Mouse (Mus musculus) G1E (cell line): ENCODE data around the gene Gm45785. TPM values are rescaled to one million over a fixed set of nuclear protein-coding genes. Genes with fewer than 3 reads are reported as not detected.
A peak's percentile ranks its signal among the peaks of the same experiment; 100 is the strongest.

Experiments
- ATAC-seq: 2 replicates; pipeline ENCODE4 v1.8.0; 2016; ENCODE audit warnings: mild to moderate bottlenecking; ENCODE audit not compliant: insufficient number of reproducible peaks, poor library complexity, low FRiP score, severe bottlenecking; ENCODE audit errors: extremely low read depth
- DNase-seq: peaks from one replicate; pipeline ENCODE4 v3.0.0; 2012; ENCODE audit warnings: low spot score
- H3K27me3 ChIP-seq: 2 replicates; pipeline ENCODE4 v1.6.1; 2012; ENCODE audit warnings: mild to moderate bottlenecking, low read length, inconsistent platforms; ENCODE audit not compliant: insufficient read depth
- H3K36me3 ChIP-seq: replicated peaks from 2 replicates; pipeline ENCODE3; 2012; ENCODE audit warnings: mild to moderate bottlenecking, inconsistent platforms
- H3K4me1 ChIP-seq: 2 replicates; pipeline ENCODE4 v1.6.1; 2012; ENCODE audit warnings: low read depth, low read length, inconsistent platforms, mixed read lengths; ENCODE audit not compliant: insufficient read depth
- H3K4me3 ChIP-seq: 2 replicates; pipeline ENCODE4 v1.5.1; 2012; ENCODE audit warnings: low read depth, mild to moderate bottlenecking, inconsistent platforms, low read length, moderate library complexity, mixed read lengths
- H3K9me3 ChIP-seq: replicated peaks from 2 replicates; pipeline ENCODE4 v1.6.1; 2012; ENCODE audit warnings: inconsistent platforms
- CTCF ChIP-seq: IDR thresholded peaks from 2 replicates; pipeline ENCODE4 v1.5.1; 2012; ENCODE audit warnings: low read depth, low read length, inconsistent platforms, mixed read lengths
- GATA1 ChIP-seq: IDR thresholded peaks from 2 replicates; pipeline ENCODE4 v1.6.1; 2012; ENCODE audit warnings: borderline replicate concordance, low read length, inconsistent platforms, mixed read lengths
- GATA2 ChIP-seq: IDR thresholded peaks from 2 replicates; pipeline ENCODE4 v1.6.1; 2012; ENCODE audit warnings: low read depth, low read length, inconsistent platforms, borderline replicate concordance
- POLR2AphosphoS5 ChIP-seq: IDR thresholded peaks from 2 replicates; pipeline ENCODE4 v1.6.1; 2012; ENCODE audit warnings: low read depth, low read length, inconsistent platforms; ENCODE audit not compliant: insufficient replicate concordance
- TAL1 ChIP-seq: conservative IDR thresholded peaks from 2 replicates; pipeline ENCODE4 v1.6.1; 2012; ENCODE audit warnings: low read depth, low read length, inconsistent platforms, mixed read lengths
- polyA plus RNA-seq: library from polyadenylated mRNA; stranded (reverse); fragments of >175 nt; gene quantifications from 2 replicates; pipeline ENCODE4 v1.2.3, GENCODE M21; 2012
- total RNA-seq, 2 experiments: library from RNA; stranded (forward) in 1 of 2; stranded (reverse) in 1 of 2; fragments of 200-1000 nt in 1 of 2; fragments of >200 nt in 1 of 2; fragmentation: Nextera tagmentation in 1 of 2; gene quantifications; 2 replicates each; pipeline ENCODE4 v1.2.3; 2014 to 2017

The Gm45785 gene
- total and polyA plus RNA-seq, 3 experiments, result 1.8 to 2.1 TPM; not detected in 1

- no peak for TF ChIP-seq TAL1
- peak; percentile 44; the same call in 1 of the 2 replicates for TF ChIP-seq CTCF
- H3K4me1 ChIP-seq, result peaks cover 6% of the 10 kb centered on the region; the same call in 1 of the 2 replicates
Measured at GRCm38 (mm10) chr7:140844905-140845665, 11.0 kb downstream of the Gm45785 start, which contains the start of gene Scgb1c1. TSS of gene Scgb1c1 (plus strand) at chr7:140845547.

GRCm38 (mm10) chr7:140843806-140844205 lies 12.3 kb downstream of the Gm45785 start:
- ATAC-seq, result no peak
- no peak overlapping the region for H3K4me3 ChIP-seq
- no peak for TF ChIP-seq TAL1
- TF ChIP-seq GATA2, result no peak
- TF ChIP-seq POLR2AphosphoS5, result no peak
- TF ChIP-seq CTCF, result no peak
- no peak for TF ChIP-seq GATA1
- peaks cover 6% of the 10 kb centered on the region; the same call in 1 of the 2 replicates for H3K4me1 ChIP-seq
- no peak for DNase-seq
- H3K9me3 ChIP-seq, result no peaks in the 10 kb centered on the region
- peaks cover 56% of the 10 kb centered on the region for H3K27me3 ChIP-seq
- no peaks in the 10 kb centered on the region for H3K36me3 ChIP-seq

More at GRCm38 (mm10) chr7:140844905-140845665, 11.0 kb downstream of the Gm45785 start, which contains the start of gene Scgb1c1:
- peak; percentile 74 for DNase-seq
- peak; percentile 76 for ATAC-seq
- peaks cover 2% of the 10 kb centered on the region for H3K36me3 ChIP-seq
- H3K4me3 ChIP-seq, result no peak within 1 kb of the TSS
- H3K27me3 ChIP-seq, result peaks cover 51% of the 10 kb centered on the region
- H3K9me3 ChIP-seq, result no peaks in the 10 kb centered on the region

DNA sequence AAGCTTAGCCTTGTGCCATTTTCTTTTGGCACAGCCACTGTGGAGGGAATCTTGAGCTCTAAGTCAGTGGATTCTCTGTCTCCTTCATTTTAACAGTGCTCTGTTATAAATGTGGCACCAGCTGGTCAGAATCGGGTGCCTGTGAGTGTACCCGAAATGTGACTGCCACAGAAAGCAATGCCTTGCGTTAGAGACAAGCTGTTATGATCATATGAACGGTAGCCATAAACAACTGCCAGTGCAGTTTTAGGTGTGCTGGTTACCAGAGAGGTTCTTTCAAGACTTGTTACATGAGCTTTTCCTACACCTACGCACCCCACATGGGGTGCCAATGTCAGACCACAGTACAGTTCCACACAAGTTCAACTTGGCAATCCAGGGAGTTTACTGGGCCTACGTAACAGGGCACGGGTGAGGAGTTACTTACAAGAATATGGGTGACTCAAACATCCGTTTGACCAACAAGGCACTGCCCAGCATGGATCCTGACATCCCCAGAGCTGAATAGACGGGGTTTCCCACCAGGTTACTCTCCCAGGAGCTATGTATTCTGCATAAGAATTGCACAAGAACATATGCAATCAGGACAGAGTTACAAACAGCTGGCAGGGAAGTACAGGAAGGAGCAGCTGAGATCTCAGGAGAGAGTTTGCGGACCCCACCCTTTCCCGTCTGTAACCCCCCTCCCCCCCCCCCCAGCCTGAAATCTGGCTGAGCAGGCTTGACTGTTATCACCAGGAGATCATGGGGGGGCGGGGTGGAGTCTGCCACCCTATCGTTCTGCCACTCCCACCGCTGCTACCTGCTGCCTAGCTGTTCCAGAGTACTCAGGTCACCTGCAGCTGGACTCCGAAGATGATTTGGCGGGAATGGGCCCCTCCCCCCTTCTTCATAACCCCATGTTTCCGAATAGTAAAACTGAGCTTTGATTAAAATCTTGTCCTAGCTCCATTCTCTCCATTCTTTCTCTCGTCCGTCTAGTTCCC lies 15.1 kb downstream of the Gm45785 start:
- DNase-seq, result no peak
- ATAC-seq, result no peak
- H3K4me3 ChIP-seq, result no peak overlapping the region
- H3K36me3 ChIP-seq, result no peaks in the 10 kb centered on the region
- peaks cover 51% of the 10 kb centered on the region for H3K27me3 ChIP-seq
- TF ChIP-seq TAL1 (no peak), POLR2AphosphoS5 (no peak), GATA1 (no peak), CTCF (no peak), GATA2 (no peak)
- peaks cover 6% of the 10 kb centered on the region; the same call in 1 of the 2 replicates for H3K4me1 ChIP-seq
- no peaks in the 10 kb centered on the region for H3K9me3 ChIP-seq

DNA sequence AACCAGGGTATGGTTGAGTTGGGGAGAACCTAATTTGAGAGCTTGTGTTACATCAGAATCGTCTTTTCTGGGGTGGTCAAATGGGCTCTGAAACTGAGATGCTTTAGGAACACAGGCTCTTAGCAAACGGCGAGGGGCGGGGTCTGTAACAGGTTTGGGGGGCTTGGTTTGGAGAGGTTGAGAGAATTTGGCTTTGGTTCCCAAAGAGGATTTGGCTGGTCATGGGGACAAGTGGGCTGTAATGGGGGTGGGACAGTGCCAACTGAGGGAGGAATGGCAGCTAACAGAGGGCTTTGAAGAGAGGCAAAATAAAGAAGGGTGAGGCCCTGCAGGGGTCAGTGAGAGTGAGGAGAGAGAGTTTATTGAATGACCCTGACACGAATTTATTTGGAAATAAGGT lies 16.6 kb downstream of the Gm45785 start:
- no peaks in the 10 kb centered on the region for H3K9me3 ChIP-seq
- H3K4me3 ChIP-seq, result no peak overlapping the region
- TF ChIP-seq GATA2 (no peak), GATA1 (no peak), POLR2AphosphoS5 (no peak), CTCF (no peak)
- H3K4me1 ChIP-seq, result no peaks in the 10 kb centered on the region; the same call in 1 of the 2 replicates
- ATAC-seq (no peak), DNase-seq (no peak)
- H3K36me3 ChIP-seq, result no peaks in the 10 kb centered on the region
- peaks cover 54% of the 10 kb centered on the region for H3K27me3 ChIP-seq

GRCm38 (mm10) chr7:140836243-140837115 lies 19.7 kb downstream of the Gm45785 start:
- H3K4me3 ChIP-seq, result no peak overlapping the region
- H3K9me3 ChIP-seq, result no peaks in the 10 kb centered on the region
- H3K4me1 ChIP-seq, result no peaks in the 10 kb centered on the region; the same call in 1 of the 2 replicates
- DNase-seq, result no peak
- peaks cover 49% of the 10 kb centered on the region for H3K27me3 ChIP-seq
- ATAC-seq, result no peak
- TF ChIP-seq GATA1, result no peak
- TF ChIP-seq TAL1, result no peak
- no peak for TF ChIP-seq POLR2AphosphoS5
- no peak for TF ChIP-seq GATA2
- TF ChIP-seq CTCF, result no peak
- no peaks in the 10 kb centered on the region for H3K36me3 ChIP-seq
